In the genomic region with DNA sequence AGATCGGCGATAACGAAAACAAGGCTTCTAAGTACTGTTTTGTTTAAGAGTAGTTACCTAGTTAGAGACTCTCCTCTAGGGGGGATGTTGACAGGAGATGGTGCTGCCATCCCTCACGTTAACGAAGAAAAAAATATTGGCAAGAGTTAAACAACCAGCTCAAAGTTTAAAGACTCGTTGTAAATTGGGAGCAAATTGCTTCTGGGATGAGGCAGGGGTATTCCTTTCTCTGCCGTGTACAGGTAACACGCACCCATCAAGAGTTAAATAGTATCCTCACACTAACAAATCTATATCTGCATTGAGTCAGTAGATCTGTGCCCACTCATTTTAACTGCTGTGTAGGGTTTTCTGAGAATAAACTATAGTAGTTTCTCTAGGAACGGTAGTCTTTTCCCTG, we compare ENCODE assay signal across 7 mouse cellular contexts. TPM values are rescaled to one million over a fixed set of nuclear protein-coding genes. Genes with fewer than 3 reads are reported as not detected.
DNase-seq lines count a peak whose midpoint lies in the region; ATAC-seq lines count a peak whose summit lies in the region.

No protein-coding gene starts in this region.

- no peak for DNase-seq in cerebellum, postnatal 4 days (ENCODE audit: low spot score in 2 of 2)
- no peak for DNase-seq in right cerebral cortex, adult 18-20 months

- H3K9ac ChIP-seq in forebrain, embryonic 12.5 days, result peak overlapping the region; percentile 93
- H3K9ac ChIP-seq in limb, embryonic 13.5 days, result peak overlapping the region; percentile 96
- H3K9ac ChIP-seq in stomach, embryonic 14.5 days (replicated peaks; ENCODE audit: low read depth, low read length), result peak overlapping the region; percentile 94

- H3K27me3 ChIP-seq in megakaryocyte, embryonic 14.5 days (replicated peaks), result no peaks in the 10 kb centered on the region
- no peaks in the 10 kb centered on the region for H3K27me3 ChIP-seq in forebrain, embryonic 12.5 days
- H3K27me3 ChIP-seq in limb, embryonic 13.5 days, result no peaks in the 10 kb centered on the region
- no peaks in the 10 kb centered on the region for H3K27me3 ChIP-seq in stomach, embryonic 14.5 days (ENCODE audit: control insufficient read depth, insufficient read depth, low read length)

- H3K4me3 ChIP-seq in megakaryocyte, embryonic 14.5 days (replicated peaks), result peak overlapping the region; percentile 99
- peak overlapping the region; percentile 96 for H3K4me3 ChIP-seq in forebrain, embryonic 12.5 days (replicated peaks)
- peak overlapping the region; percentile 98 for H3K4me3 ChIP-seq in limb, embryonic 13.5 days
- H3K4me3 ChIP-seq in stomach, embryonic 14.5 days (ENCODE audit: low read depth, low read length), result peak overlapping the region; percentile 97

- H3K9me3 ChIP-seq in megakaryocyte, embryonic 14.5 days, result no peaks in the 10 kb centered on the region
- H3K9me3 ChIP-seq in forebrain, embryonic 12.5 days, result no peaks in the 10 kb centered on the region
- no peaks in the 10 kb centered on the region; the same call in 1 of the 2 replicates for H3K9me3 ChIP-seq in limb, embryonic 13.5 days
- no peaks in the 10 kb centered on the region for H3K9me3 ChIP-seq in stomach, embryonic 14.5 days (ENCODE audit: control insufficient read depth, low read depth, low read length)

- peak overlapping the region; percentile 72 for H3K4me2 ChIP-seq in forebrain, embryonic 12.5 days
- peak overlapping the region; percentile 80 for H3K4me2 ChIP-seq in limb, embryonic 13.5 days (replicated peaks)
- peak overlapping the region; percentile 62 for H3K4me2 ChIP-seq in stomach, embryonic 14.5 days (replicated peaks; ENCODE audit: low read depth, low read length)

- peaks cover 36% of the 10 kb centered on the region for H3K36me3 ChIP-seq in megakaryocyte, embryonic 14.5 days (replicated peaks; ENCODE audit: low read length)
- peaks cover 28% of the 10 kb centered on the region for H3K36me3 ChIP-seq in forebrain, embryonic 12.5 days (replicated peaks)
- H3K36me3 ChIP-seq in limb, embryonic 13.5 days, result peaks cover 28% of the 10 kb centered on the region
- peaks cover 25% of the 10 kb centered on the region for H3K36me3 ChIP-seq in stomach, embryonic 14.5 days (ENCODE audit: control insufficient read depth, insufficient read depth, low read length)

- ATAC-seq in megakaryocyte, adult 5-6 weeks (ENCODE audit: poor library complexity, severe bottlenecking), result no peak
- no peak for ATAC-seq in forebrain, embryonic 12.5 days (ENCODE audit: low FRiP score)
- no peak for ATAC-seq in limb, embryonic 13.5 days (ENCODE audit: low FRiP score, low read depth)
- ATAC-seq in stomach, embryonic 14.5 days (ENCODE audit: insufficient number of reproducible peaks, insufficient read depth, low FRiP score, low read depth), result no peak

- peaks cover 18% of the 10 kb centered on the region for H3K4me1 ChIP-seq in megakaryocyte, embryonic 14.5 days
- peaks cover 11% of the 10 kb centered on the region for H3K4me1 ChIP-seq in forebrain, embryonic 12.5 days
- peaks cover 10% of the 10 kb centered on the region for H3K4me1 ChIP-seq in limb, embryonic 13.5 days
- peaks cover 5% of the 10 kb centered on the region; the same call in 1 of the 2 replicates for H3K4me1 ChIP-seq in stomach, embryonic 14.5 days (ENCODE audit: control insufficient read depth, insufficient read depth, low read length)

- H3K27ac ChIP-seq in forebrain, embryonic 12.5 days, result peak overlapping the region; percentile 94
- peak overlapping the region; percentile 79 for H3K27ac ChIP-seq in limb, embryonic 13.5 days
- peak overlapping the region; percentile 89; the same call in 1 of the 2 replicates for H3K27ac ChIP-seq in stomach, embryonic 14.5 days (ENCODE audit: low read length)

- 9% methylated on average over 9 of the region's 9 CpGs for WGBS in forebrain, embryonic 12.5 days
- WGBS in limb, embryonic 13.5 days, result 7% methylated on average over 9 of the region's 9 CpGs
- 6% methylated on average over 9 of the region's 9 CpGs for WGBS in stomach, embryonic 14.5 days

RNA-seq across cellular contexts. Expression of gene Actl6a, which starts 3.3 kb away (rescaled TPM):
- 9.8 TPM in 1 of 2 replicates, not detected in the other for polyA plus RNA-seq in megakaryocyte, embryonic 14.5 days (2012; ENCODE audit: insufficient read depth, low replicate concordance)
- 79.1 and 92.8 TPM in 2 replicates for total RNA-seq in megakaryocyte, adult 5-6 weeks (2015)
- 45.4 and 58.9 TPM in 2 replicates for total RNA-seq in megakaryocyte, adult 5-6 weeks (2017)
- polyA plus RNA-seq in forebrain, embryonic 12.5 days (2016; fragmentation: Nextera tagmentation; extraction: Ambion mirVana), result 230 and 232 TPM in 2 replicates
- 167 and 170 TPM in 2 replicates for polyA plus RNA-seq in limb, embryonic 13.5 days (2015; fragmentation: Nextera tagmentation; extraction: Ambion mirVana)
- polyA plus RNA-seq in stomach, embryonic 14.5 days (2014; fragmentation: Nextera tagmentation; extraction: Ambion mirVana), result 151 and 154 TPM in 2 replicates

RNA-seq across cellular contexts. Expression of gene Ndufb5, which starts 27.4 kb away (rescaled TPM):
- polyA plus RNA-seq in megakaryocyte, embryonic 14.5 days (2012; ENCODE audit: insufficient read depth, low replicate concordance), result 25.7 and 40.0 TPM in 2 replicates
- 166 and 191 TPM in 2 replicates for total RNA-seq in megakaryocyte, adult 5-6 weeks (2015)
- 128 and 134 TPM in 2 replicates for total RNA-seq in megakaryocyte, adult 5-6 weeks (2017)
- 277 and 289 TPM in 2 replicates for polyA plus RNA-seq in forebrain, embryonic 12.5 days (2016; fragmentation: Nextera tagmentation; extraction: Ambion mirVana)
- polyA plus RNA-seq in limb, embryonic 13.5 days (2015; fragmentation: Nextera tagmentation; extraction: Ambion mirVana), result 322 and 328 TPM in 2 replicates
- polyA plus RNA-seq in stomach, embryonic 14.5 days (2014; fragmentation: Nextera tagmentation; extraction: Ambion mirVana), result 317 and 331 TPM in 2 replicates

RNA-seq across cellular contexts. Expression of gene Mrpl47, which starts 28.0 kb away (rescaled TPM):
- polyA plus RNA-seq in megakaryocyte, embryonic 14.5 days (2012; ENCODE audit: insufficient read depth, low replicate concordance), result 4.2 TPM in 1 of 2 replicates, not detected in the other
- total RNA-seq in megakaryocyte, adult 5-6 weeks (2015), result 19.2 and 22.0 TPM in 2 replicates
- total RNA-seq in megakaryocyte, adult 5-6 weeks (2017), result 6.7 and 14.0 TPM in 2 replicates
- polyA plus RNA-seq in forebrain, embryonic 12.5 days (2016; fragmentation: Nextera tagmentation; extraction: Ambion mirVana), result 36.4 and 42.5 TPM in 2 replicates
- polyA plus RNA-seq in limb, embryonic 13.5 days (2015; fragmentation: Nextera tagmentation; extraction: Ambion mirVana), result 30.2 and 33.2 TPM in 2 replicates
- 31.0 and 33.7 TPM in 2 replicates for polyA plus RNA-seq in stomach, embryonic 14.5 days (2014; fragmentation: Nextera tagmentation; extraction: Ambion mirVana)

Comparison
In these comparisons a context has a peak if more than half of its experiments do, and no peak if none do; other contexts are left out.
1. RNA of gene Actl6a, which starts 3.3 kb away (polyA plus RNA-seq): 230 to 232 TPM in forebrain, embryonic 12.5 days, 167 to 170 TPM in limb, embryonic 13.5 days and 151 to 154 TPM in stomach, embryonic 14.5 days; 9.8 TPM in megakaryocyte, embryonic 14.5 days; every median in the first group is over 10 times any median in the second.
2. Peak in every context shown above with its lines, with median percentiles within 50 percentile points of each other: H3K4me3 ChIP-seq, H3K27ac ChIP-seq, H3K4me2 ChIP-seq and H3K9ac ChIP-seq.